Mouse (Mus musculus) lung, adult 2 months (tissue): ENCODE results near the gene Map3k19.

Source experiments
- CTCF ChIP-seq: fragments of 200-500 bp; IDR thresholded peaks from 2 replicates; pipeline ENCODE4 v1.5.1; 2011; ENCODE audit warnings: mild to moderate bottlenecking, low read length, control low read depth; ENCODE audit not compliant: insufficient read depth
- POLR2A ChIP-seq: fragments of 200-500 bp; IDR thresholded peaks from 2 replicates; pipeline ENCODE4 v1.6.1; 2011; ENCODE audit warnings: low read depth, mild to moderate bottlenecking, control low read depth, low read length, borderline replicate concordance; ENCODE audit errors: extremely low read depth

- no peak for TF ChIP-seq CTCF
- TF ChIP-seq POLR2A, result no peak
Measured at GRCm38 (mm10) chr1:127858945-127859648, 4.3 kb upstream of the Map3k19 start.
